Mouse (Mus musculus): ENCODE measurements at regions not wholly inside any gene's neighbourhood (a gene's known extent, or its start where the extent isn't known, plus 50 kb on each side); places are given as distances from the start of the nearest gene placed in this dataset.

- intact Hi-C loops (cut with DNase I) = no loop called here
- DNase-seq (ENCODE audit: low spot score in 2 of 2) = no peak
Measured at GRCm38 (mm10) chr11:24470469-24470868, 392.6 kb downstream of the Bcl11a start.

- DNase-seq (ENCODE audit: low spot score in 2 of 2) = no peak
- intact Hi-C loops (cut with DNase I) = no loop called here
Measured at GRCm38 (mm10) chr11:24472617-24473367, 394.9 kb downstream of the Bcl11a start.

- DNase-seq (ENCODE audit: low spot score in 2 of 2) = peak; percentile 24 to 74
- intact Hi-C loops (cut with DNase I) = no loop called here
Measured at GRCm38 (mm10) chr11:24473368-24474010, 395.6 kb downstream of the Bcl11a start.

DNA sequence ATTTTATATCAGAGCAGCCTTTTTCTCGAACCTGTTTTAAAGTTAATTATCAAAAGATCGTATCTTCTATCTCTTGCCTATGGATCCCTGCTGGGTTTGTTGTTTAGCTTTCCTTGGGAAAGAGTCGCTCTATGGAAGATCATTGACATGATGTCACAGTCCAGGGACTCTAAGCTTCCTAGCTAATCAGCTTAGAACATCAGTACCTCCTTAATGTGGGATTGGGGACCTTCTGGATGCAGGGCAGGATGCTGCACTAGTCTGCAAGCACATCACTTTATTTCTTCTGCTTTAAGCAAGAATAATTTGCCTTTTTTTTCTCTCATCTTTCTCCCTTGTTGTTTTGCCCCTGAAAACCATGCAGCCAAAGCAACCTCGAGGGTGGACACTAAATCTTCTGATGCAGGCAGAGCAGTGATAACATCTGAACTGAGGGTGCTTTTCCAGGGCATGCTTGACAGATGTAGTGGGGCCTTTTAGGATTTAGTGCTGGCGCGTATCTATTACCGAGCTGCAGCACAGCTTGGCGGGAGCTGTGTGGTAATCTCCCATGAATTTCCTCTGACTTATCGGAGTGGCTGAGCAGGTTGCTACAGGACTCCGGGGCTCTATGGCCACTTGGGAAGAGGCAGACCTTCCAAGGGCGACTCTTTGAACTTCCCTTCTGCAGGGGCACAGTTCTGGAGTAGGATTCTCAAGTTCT is 425.0 kb downstream of the Bcl11a start:
- DNase-seq (ENCODE audit: low spot score in 2 of 2) = no peak
- intact Hi-C loops (cut with DNase I) = no loop called here

- DNase-seq (ENCODE audit: low spot score in 2 of 2) = no peak
- intact Hi-C loops (cut with DNase I) = no loop called here
Measured at GRCm38 (mm10) chr11:24515568-24515967, 437.7 kb downstream of the Bcl11a start.

DNA sequence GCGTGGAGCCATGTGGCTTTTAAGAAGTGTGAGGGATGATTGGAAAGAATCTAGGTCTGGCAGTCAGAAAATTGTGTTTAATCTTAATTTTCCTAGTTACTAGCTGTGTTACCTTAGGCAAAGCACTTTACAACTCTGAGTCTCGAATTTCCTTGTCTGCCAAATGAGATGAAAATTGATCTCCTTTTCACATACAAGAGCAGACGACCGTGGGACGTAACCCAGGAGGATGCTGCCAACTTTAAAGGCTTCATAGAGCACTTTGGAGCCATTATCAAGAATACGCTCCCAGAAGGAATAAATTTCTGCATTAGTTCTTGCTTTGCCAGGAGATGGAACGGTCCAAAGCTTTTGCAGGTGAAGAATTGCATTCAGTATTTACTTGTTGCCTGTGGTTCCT is 457.6 kb downstream of the Bcl11a start:
- peak in 1 of 2 experiments; percentile 3 for DNase-seq (ENCODE audit: low spot score in 2 of 2)
- intact Hi-C loops (cut with DNase I) = no loop called here

DNA sequence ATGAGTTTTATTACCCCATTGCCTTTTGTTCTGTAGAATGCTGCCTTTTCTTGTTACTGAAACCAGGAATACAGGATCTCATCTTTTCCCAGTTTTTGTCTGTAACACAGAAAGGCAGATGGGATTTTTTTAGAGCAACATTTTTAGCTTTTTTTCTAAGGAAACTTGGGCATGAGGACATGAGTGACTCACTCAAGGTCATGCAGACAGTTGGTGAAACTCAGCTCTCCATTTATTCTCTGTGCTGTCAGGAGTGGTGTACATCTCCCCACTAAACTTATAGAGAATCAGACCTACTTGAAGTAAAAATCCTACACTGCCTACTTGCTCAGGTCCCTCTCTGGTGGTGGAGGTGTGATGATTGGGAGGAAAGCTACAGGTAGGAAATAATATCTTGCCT is 459.9 kb downstream of the Bcl11a start:
- intact Hi-C loops (cut with DNase I) = no loop called here
- DNase-seq (ENCODE audit: low spot score in 2 of 2) = peak in 1 of 2 experiments; percentile 72

DNA sequence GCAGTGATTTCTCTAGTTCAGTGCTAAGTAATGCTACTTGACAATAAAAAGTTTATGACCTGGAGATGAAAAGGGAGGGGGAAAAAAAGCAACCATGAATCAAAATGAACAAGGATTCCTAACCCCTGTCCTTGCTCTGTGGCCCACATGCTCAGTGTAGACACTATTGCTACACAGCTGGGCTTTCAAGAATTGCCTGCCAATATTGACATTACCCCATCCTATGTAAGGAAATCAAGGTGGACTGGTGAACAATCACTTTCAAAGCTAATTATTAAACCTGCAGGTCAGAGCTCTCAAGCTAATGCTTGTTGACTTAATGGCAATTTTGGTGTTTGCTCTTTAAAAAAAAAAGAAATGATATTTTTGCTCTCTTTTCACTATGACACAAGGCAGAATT is 491.8 kb downstream of the Bcl11a start:
- DNase-seq (ENCODE audit: low spot score in 2 of 2) = no peak
- intact Hi-C loops (cut with DNase I) = no loop called here

DNA sequence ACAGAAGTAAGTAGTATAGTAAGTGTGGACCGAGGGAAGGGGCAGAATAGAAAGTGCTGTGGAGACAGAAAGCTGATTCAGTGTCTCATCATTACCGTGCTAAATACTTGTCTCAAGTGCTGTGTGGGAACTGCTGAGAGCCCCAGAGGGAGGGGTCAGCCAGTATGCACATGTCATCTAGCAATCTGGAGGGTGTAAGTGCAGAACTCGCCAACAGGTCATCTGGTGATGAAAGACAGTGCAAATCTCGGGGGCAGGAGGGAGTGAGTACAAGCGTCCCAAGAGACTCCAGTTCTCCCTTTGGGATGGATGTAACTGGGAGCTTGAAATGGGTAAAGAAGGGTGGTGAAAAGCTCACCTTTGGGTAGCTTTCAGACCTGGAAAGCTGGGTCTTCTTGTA is 535.7 kb downstream of the Bcl11a start:
- DNase-seq (ENCODE audit: low spot score in 2 of 2) = no peak
- intact Hi-C loops (cut with DNase I) = no loop called here

DNA sequence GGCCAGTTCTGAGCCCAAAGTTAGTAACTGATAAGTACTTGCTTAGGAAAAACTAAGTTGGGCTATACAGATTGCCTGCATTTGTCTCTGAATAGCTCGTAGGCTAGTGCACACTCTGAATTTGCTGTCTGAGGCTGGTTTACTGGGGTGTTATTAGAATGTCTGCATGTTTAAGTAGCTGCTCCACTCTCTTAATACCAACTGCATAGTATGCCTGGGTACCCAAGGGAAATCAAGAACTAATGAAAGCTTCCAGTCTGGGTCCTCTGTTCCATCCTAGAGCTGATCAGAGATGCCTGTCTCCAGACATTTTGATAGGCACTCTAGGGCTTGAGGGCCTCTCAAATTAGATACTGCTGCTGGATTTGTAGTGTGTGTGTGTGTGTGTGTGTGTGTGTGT is 537.6 kb downstream of the Bcl11a start:
- intact Hi-C loops (cut with DNase I) = no loop called here

DNA sequence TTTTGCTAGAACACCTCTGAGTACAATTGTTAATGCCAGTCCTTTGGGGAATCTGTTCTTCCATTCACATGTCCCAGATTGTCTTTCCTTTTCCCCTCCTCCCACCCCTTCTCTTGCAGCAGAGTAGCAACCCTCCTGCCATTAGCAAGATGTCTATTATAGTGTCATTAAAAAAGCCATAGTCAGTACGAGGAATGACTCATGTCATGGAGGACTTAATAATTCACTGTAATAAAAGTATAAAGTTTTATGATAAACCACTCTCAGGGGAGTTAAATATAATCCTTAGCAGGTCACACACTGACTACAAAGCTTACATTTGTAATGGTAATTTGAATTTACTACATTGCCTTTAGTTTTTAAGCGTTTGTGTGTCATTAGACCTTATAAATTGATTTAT is 540.7 kb downstream of the Bcl11a start:
- no peak for DNase-seq (ENCODE audit: low spot score in 2 of 2)
- intact Hi-C loops (cut with DNase I) = no loop called here

More for the DNA sequence above, 537.6 kb downstream of the Bcl11a start:
- no peak for DNase-seq (ENCODE audit: low spot score in 2 of 2)

DNA sequence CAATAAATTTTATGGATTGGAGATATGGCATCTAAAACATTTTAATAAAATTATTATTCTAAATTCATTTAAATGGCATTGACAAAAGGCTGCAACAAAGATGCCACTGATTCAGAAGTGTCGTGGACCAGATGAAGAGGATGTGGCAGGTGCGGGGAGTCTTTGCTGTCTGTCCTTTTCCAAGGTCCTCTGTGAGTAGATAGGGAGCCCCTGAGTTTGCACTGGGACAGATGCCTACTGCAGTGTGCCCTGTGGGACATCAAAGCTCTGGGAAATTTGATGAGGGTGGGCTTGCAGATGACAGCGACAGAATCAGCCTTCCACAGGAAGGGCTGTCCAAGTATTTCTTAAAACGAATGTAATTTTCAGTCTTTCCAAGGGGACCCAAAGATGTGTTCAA is 541.2 kb downstream of the Bcl11a start:
- DNase-seq (ENCODE audit: low spot score in 2 of 2) = no peak
- intact Hi-C loops (cut with DNase I) = no loop called here

DNA sequence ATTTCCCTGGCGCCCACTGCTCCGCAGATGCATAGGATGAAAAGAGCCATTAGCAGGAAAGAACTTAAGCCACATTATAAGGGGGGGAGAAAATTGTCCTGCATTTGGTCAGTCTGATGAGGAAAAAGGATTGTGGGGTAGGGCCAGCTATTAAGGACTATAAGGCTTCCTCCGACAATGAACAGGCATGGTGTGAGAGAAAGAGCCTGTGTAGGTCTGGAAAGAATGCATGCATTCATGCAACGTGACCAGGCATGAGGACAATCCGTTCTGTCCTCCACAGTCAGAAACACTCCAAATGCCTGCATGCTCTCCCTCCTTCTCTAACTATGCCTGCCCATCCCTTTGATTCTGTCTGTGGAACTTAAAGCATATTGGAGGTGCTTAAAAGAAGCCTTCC is 550.8 kb downstream of the Bcl11a start:
- intact Hi-C loops (cut with DNase I) = no loop called here
- no peak for DNase-seq (ENCODE audit: low spot score in 2 of 2)

GRCm38 (mm10) chr11:24629431-24629830 is 551.6 kb downstream of the Bcl11a start:
- DNase-seq (ENCODE audit: low spot score in 2 of 2) = no peak
- intact Hi-C loops (cut with DNase I) = no loop called here

GRCm38 (mm10) chr11:24630403-24630900 is 552.6 kb downstream of the Bcl11a start:
- intact Hi-C loops (cut with DNase I) = no loop called here

DNA sequence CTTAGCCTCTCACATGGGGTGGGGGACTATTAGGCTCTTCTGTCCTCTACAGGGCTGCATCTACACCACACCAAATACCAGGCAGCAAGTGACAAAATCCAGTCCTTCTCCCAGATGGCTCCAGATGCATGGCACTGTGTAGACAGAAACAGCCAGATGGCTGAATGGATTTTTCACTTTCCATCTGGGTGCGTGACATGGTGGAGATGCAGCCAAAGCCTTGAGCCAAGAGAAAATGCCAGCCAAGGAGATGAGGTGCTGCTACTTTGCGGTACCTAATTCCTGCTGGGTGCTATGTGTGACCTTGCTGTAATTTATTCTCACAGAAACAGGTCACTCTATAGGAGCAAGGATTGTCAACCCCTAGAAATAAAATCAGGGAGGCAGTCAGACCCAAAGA is 553.8 kb downstream of the Bcl11a start:
- DNase-seq (ENCODE audit: low spot score in 2 of 2) = peak in 1 of 2 experiments; percentile 51
- intact Hi-C loops (cut with DNase I) = no loop called here

More at GRCm38 (mm10) chr11:24630403-24630900, 552.6 kb downstream of the Bcl11a start:
- no peak for DNase-seq (ENCODE audit: low spot score in 2 of 2)

DNA sequence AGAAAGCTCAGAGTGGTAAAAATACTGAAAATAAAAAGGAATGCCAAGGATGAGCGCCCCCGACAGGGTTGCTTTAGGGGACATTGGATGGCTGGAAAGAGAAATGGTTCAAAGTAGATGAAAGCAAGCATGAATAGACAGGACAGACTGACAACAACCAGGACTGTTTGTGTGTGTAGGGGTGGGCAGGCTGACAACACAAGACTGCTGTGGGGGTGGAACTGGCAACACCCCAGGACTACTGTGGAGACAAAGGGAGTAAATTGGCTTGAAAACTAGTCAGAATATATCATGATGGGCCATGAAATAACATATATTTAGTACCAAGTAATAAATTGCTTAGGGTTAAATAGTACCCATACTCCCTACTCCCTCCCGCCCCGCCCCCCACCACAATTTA is 558.9 kb downstream of the Bcl11a start:
- no peak for DNase-seq (ENCODE audit: low spot score in 2 of 2)

DNA sequence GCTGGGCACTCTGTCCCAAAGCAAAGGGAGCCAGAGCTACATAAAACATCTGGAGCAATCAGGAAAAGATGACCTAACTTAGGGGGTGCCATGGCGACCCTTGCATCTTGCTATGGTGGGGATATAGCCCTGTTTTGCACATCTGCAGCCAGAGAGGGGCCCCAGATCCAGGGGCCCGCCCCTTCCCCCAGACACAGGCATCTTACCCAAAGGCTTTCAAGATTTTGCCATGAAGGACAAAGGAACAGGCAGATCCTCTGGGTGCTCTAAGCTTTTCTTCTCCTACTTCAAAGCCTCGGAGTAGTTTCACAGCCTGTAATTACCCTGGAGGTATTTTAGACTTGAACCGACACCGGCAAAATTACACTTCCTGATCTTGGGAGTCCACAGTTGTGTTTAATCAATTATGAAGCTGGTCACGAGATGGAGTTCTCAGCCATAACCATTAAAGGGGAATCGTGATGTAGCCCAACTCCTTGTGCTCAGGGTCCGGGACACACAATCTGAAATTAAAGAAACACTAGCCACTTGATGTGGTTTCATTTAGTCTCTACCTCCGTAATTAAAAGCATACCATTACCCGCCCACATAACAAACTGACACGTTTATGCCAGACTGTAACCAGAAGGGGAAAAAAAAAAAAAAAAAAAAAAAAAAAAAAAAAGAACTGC is 565.7 kb downstream of the Bcl11a start:
- intact Hi-C loops (cut with DNase I) = no loop called here
- no peak for DNase-seq (ENCODE audit: low spot score in 2 of 2)

More for the DNA sequence above, 558.9 kb downstream of the Bcl11a start:
- intact Hi-C loops (cut with DNase I) = loop anchor here (5.0 kb wide), 1 partner anchor 149 kb away; no protein-coding TSS in a partner anchor

DNA sequence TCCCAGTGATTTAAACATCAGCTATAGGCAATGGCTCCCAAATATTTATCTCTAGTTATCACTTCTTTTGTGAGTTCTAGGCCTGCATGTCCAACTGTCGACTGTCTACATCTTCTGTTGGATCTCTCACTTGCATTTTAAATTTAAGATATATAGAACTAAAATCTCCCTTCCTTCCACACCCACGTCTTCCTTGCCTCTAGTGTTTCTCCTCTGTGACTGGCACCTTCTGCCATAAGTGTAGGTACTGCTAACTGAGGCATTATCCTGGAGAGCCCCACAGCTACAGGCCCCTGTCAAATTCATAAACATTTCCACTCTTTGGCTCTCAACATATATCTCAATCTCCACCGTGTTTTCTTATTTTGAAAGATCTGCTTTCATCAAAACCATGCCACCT is 575.0 kb downstream of the Bcl11a start:
- peak in 1 of 2 experiments; percentile 67 for DNase-seq (ENCODE audit: low spot score in 2 of 2)

GRCm38 (mm10) chr11:24664082-24664481 is 586.2 kb downstream of the Bcl11a start:
- DNase-seq (ENCODE audit: low spot score in 2 of 2) = no peak
- intact Hi-C loops (cut with DNase I) = no loop called here

More for the DNA sequence above, 575.0 kb downstream of the Bcl11a start:
- intact Hi-C loops (cut with DNase I) = no loop called here
